Mouse (Mus musculus): ENCODE measurements around the gene Dlg1.
A peak's percentile ranks its signal among the peaks of the same experiment; 100 is the strongest.

Gene Dlg1

GRCm38 (mm10) chr16:31740271-31740670, 77.0 kb downstream of the Dlg1 start:
- DNase-seq: no peak

DNA sequence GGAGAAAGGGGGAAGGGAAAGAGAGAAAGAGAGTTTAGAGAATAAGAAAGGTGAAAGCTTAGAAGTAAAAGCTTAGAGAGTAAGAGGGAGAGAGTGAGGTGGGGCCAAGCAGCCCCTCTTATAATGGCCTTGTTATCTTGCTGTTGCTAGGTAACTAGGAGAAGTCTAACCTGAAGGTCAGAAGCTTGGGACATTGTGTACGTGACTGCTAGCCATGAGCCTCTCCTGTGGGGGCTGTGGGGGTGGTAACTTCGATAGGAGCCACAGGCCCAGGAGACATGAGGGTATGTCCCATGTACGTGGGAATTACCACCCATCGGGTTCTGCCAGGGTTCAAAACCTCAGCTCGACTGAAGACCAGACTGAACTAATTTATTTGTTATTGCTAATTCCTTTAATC, 77.5 kb downstream of the Dlg1 start:
- DNase-seq: no peak

GRCm38 (mm10) chr16:31750526-31750925, 87.3 kb downstream of the Dlg1 start:
- DNase-seq: peak; percentile 37

DNA sequence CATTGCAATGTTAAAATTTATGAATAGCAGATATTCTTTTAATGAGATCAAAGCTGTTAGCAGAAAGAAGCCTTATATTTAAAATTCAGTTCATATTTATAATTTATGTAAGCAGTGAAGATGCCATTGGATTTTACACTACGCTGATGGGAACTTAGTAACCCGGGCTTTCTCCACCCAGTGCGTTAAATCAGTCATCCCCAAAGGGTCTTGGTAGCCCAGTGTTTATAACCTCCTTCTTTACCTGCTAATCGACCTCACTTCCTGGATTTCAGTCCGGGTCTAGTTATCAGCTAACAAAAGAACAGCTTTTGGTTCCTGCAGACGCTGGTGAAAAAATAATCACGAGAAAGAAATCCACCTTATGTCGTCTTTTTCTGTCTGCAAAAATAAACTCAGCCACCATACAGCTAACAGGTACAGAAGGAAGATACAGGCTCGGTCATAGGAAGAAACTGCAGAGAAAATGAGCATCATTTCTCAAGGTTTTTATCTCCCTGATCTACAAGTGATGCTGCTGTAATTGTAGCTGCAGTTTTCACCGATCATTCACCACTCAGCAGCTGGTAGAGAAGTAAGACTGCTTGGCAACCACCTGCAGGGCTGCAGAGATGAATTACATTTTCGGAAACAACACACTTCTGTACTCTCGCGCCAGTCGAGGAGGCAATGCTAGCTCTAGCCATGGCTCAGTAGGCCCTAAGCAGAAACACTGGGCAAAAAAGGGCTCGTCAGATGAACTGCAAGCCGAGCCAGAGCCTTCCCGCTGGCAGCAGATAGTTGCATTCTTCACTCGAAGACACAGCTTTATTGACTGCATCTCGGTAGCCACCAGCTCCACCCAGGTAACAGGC, 91.2 kb downstream of the Dlg1 start:
- DNase-seq: peak; percentile 48

- no peak for DNase-seq
Measured at GRCm38 (mm10) chr16:31755053-31755452, 91.8 kb downstream of the Dlg1 start.

GRCm38 (mm10) chr16:31756436-31756835, 93.2 kb downstream of the Dlg1 start:
- DNase-seq: no peak

DNA sequence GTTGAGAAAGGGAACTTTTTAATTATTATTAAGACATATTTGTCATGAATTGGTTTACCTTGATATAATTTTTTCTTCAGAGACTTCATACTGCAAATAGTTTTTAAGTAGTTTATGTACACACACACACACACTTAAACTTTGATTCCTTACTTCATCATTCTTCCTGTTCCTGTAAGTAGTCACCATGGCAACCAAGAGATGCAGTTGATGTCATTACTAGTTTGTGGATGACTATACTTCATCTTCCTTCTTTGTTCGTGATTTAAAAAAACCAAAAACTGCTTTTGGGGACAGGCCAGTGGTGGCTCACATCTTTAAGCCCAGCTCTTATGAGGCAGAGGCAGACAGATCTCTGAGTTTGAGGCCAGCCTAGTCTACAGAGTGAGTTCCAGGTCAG, 94.4 kb downstream of the Dlg1 start:
- DNase-seq: no peak

DNA sequence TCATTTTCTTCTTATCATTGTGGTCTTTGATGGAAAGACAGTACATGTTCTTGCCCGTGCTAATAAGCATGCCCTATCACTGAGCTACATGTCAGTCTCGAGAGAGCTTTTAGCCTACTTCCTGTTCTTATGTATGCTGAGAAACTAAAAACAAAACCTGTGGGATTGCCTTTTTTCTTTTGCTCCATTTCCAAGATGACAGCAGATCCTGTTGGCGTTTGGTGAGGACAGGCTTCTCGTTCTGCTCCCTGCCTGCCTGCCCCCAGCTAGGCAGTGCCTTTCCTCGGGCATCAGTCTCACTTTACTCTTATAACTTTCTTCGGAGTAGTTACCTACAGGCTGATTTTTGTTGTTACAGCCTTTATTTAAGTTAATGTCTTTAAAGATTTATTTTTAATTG, 96.2 kb downstream of the Dlg1 start:
- no peak for DNase-seq

GRCm38 (mm10) chr16:31766298-31766697, 103.1 kb downstream of the Dlg1 start:
- DNase-seq: no peak

DNA sequence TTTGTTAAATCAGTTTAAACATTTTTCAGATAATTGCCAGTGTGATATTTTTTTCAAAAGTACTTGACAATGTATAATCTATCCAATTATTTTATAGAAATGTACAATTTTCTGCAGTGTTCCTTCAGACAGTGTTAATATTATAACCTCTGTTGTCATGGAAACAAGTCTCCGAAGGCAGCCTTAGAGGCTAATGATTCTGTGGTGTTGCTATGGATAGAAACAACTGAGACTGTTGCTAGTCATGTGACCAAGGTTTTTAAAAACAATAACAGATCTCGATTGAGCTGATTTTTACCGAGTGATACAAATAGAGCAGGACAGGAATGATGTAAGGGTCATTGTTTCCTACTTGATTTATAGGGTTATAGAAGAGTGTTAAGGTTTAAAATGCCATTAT, 103.5 kb downstream of the Dlg1 start:
- no peak for DNase-seq

- no peak for DNase-seq
Measured at GRCm38 (mm10) chr16:31775924-31776323, 112.7 kb downstream of the Dlg1 start.

- no peak for DNase-seq
Measured at GRCm38 (mm10) chr16:31781015-31781414, 117.8 kb downstream of the Dlg1 start.

DNA sequence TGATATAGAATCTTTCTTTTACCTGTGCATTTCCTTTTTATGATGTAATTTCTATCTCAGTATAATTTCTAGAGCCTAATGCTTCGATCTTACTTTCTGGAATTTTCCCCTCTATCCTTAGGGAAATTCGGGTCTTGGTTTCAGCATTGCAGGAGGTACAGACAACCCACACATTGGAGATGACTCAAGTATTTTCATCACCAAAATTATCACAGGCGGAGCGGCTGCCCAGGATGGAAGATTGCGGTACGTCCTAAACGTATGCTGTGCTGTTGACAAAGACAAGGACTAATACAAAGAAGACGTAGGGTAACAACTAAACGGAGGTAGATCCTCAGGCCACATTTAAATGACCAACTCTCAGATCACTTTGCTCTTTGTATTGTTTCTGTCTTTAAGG, 126.8 kb downstream of the Dlg1 start:
- no peak for DNase-seq

GRCm38 (mm10) chr16:31803644-31804043, 140.4 kb downstream of the Dlg1 start:
- no peak for DNase-seq

GRCm38 (mm10) chr16:31826049-31826448, 162.8 kb downstream of the Dlg1 start:
- no peak for DNase-seq

DNA sequence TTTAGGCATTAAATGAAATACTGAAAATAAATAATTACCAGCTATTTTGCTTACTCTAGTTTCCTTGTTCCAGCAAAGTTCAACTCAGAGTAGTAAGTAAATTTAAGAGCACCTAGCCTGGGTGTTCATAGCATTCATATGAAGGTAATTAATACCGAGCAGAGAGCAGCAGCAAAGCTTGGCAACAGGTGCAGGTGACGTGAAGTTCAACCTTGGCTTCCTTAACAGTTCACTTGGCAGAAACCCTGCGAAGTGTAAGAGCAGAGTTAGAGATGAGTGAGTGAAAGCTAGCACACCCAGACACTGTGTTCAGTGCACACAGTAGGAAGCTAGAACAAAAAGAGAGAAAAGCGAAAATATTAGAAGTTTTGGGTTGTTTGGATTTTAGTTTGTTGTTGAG, 167.5 kb downstream of the Dlg1 start:
- DNase-seq: no peak

- no peak for DNase-seq
Measured at GRCm38 (mm10) chr16:31832630-31833422, 169.6 kb downstream of the Dlg1 start.

GRCm38 (mm10) chr16:31834011-31834584, 170.9 kb downstream of the Dlg1 start:
- no peak for DNase-seq

GRCm38 (mm10) chr16:31834662-31835318, 171.5 kb downstream of the Dlg1 start:
- no peak for DNase-seq

DNA sequence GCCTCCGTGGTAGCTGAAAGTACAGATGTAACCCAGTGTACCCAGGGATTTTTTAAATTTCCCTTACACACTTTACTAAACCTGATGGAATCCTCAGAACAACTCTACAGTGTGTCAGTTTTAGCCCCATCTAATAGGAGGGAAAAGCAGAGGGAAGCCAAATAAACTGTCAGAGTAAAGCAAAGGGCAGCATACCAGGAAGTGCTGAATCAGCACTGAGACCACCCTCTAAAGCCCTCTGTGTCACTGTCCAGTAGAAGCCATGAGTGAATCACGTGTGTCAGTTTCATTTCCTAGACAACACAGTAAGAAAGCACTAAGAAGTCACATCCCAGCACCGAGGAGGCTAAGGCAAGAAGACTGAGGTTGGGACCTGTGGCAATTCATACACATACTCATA, 174.1 kb downstream of the Dlg1 start:
- DNase-seq: no peak

- no peak for DNase-seq
Measured at GRCm38 (mm10) chr16:31844246-31844645, 181.0 kb downstream of the Dlg1 start.

GRCm38 (mm10) chr16:31846763-31847162, 183.5 kb downstream of the Dlg1 start:
- DNase-seq: no peak

DNA sequence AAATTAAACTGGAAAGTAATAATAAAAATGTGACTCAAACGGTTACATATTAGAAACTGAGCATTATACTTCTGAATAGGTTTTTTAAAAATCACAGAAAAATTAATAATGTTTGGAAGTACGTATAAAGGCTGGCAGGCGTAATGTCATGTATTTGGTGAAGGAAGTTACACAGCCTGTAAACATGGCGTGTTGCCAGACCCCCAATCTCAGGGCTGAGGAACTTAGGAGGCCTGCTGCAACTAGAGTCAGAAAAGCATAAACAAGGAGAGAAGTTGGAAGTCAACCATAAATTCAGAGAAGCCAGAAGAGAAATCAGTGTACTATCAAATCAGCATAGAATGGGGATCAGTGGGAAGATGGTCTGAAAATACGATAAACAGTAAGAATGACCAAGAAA, 200.7 kb downstream of the Dlg1 start:
- DNase-seq: no peak

Measured in right cerebral cortex, postnatal 4 days (tissue).